Mouse (Mus musculus): ENCODE data around the gene Gnai3. TPM values are rescaled to one million over a fixed set of nuclear protein-coding genes. Genes with fewer than 3 reads are reported as not detected.

Gnai3 gene
- total and polyA plus RNA-seq, 3 experiments: 54.1 to 145 (median 78.7) TPM

DNA sequence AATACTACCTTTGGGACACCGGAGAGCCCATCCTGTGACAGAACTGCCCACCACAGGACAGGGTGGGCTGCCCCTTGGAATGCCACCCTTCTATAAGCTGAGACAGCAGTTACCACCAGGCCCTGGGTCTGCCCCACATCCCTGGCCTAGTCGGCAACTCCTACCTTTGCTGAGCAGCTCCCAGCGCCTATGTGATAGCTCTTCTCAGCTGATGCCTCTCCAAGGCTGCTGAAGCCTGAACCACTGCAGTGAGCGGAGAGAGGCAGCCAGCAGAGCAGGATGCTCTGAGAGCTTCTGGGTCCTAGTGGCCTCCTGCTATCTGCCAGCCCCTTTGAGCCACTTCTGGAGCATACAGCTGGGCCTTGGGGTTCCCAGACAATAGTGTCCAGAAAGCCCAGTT is 8.7 kb upstream of the Gnai3 start, which contains the start of gene Gpr61:
Gpr61 (minus strand) TSS at position 227 of the 400 bp plus-strand sequence.
- H3K27me3 ChIP-seq (replicated peaks): peaks cover 5% of the 10 kb centered on the region
- H3K36me3 ChIP-seq (replicated peaks in 1 of 2; ENCODE audit: control insufficient read depth in 1 of 2, insufficient read depth in 1 of 2, low read length in 1 of 2): peaks cover 0 to 17% of the 10 kb centered on the region in 2 experiments
- dilution Hi-C loops (cut with MboI; ENCODE audit: extremely low pct_ligation_motif_present, extremely low pct_unique_long_range_greater_than_20kb, low sequenced_read_pairs) (no loop called here), in situ Hi-C loops (cut with MboI; ENCODE audit: low pct_ligation_motif_present, low pct_unique_long_range_greater_than_20kb, low sequenced_read_pairs) (no loop called here)
- H3K9ac ChIP-seq (ENCODE audit: insufficient read depth, low read depth): no peak within 1 kb of the TSS
- no peaks in the 10 kb centered on the region for H3K9me3 ChIP-seq (replicated peaks; ENCODE audit: low read length)
- no peaks in the 10 kb centered on the region for H3K79me2 ChIP-seq (replicated peaks; ENCODE audit: control insufficient read depth, extremely low read depth, insufficient read depth, poor library complexity, severe bottlenecking)
- no peak for DNase-seq (ENCODE audit: extremely low read depth)
- H3K4me3 ChIP-seq (replicated peaks in 1 of 3; ENCODE audit: low read depth in 2 of 3, low read length in 2 of 3, poor library complexity in 1 of 3): no peak within 1 kb of the TSS
- H3K4me2 ChIP-seq (ENCODE audit: insufficient read depth, low read depth, poor library complexity, severe bottlenecking): no peak within 1 kb of the TSS
- H3K4me1 ChIP-seq (ENCODE audit: control insufficient read depth in 1 of 2, insufficient read depth in 2 of 2): no peaks in the 10 kb centered on the region
- H3K27ac ChIP-seq (ENCODE audit: insufficient read depth, low read depth): no peak within 1 kb of the TSS
- TF ChIP-seq IRF4 (IDR thresholded peaks at IDR 0.05; ENCODE audit: low read depth, low read length) (no peak), SIN3A (IDR thresholded peaks at IDR 0.05; ENCODE audit: low read length) (no peak), ZC3H11A (IDR thresholded peaks at IDR 0.05; ENCODE audit: low read depth, low read length) (no peak), MAX (IDR thresholded peaks at IDR 0.05; ENCODE audit: low read length) (no peak), POLR2A (IDR thresholded peaks at IDR 0.05; ENCODE audit: low read depth, low read length) (no peak), E2F4 (IDR thresholded peaks at IDR 0.05; ENCODE audit: insufficient replicate concordance, low read depth, low read length) (no peak), TCF12 (IDR thresholded peaks at IDR 0.05; ENCODE audit: low read depth, low read length) (no peak), ELF1 (IDR thresholded peaks at IDR 0.05; ENCODE audit: low read depth, low read length) (no peak), MAFK (IDR thresholded peaks at IDR 0.05; ENCODE audit: insufficient replicate concordance, low read length) (no peak), MEF2A (IDR thresholded peaks at IDR 0.05; ENCODE audit: borderline replicate concordance, low read depth, low read length) (no peak)

- DNase-seq (ENCODE audit: extremely low read depth): no peak
- H3K4me2 ChIP-seq (ENCODE audit: insufficient read depth, low read depth, poor library complexity, severe bottlenecking): no peak overlapping the region
- dilution Hi-C loops (cut with MboI; ENCODE audit: extremely low pct_ligation_motif_present, extremely low pct_unique_long_range_greater_than_20kb, low sequenced_read_pairs) (no loop called here), in situ Hi-C loops (cut with MboI; ENCODE audit: low pct_ligation_motif_present, low pct_unique_long_range_greater_than_20kb, low sequenced_read_pairs) (no loop called here)
- H3K27me3 ChIP-seq (replicated peaks): peaks cover 5% of the 10 kb centered on the region
- peaks cover 0 to 8% of the 10 kb centered on the region in 2 experiments; a peak in 2 of 4 replicates for H3K4me1 ChIP-seq (ENCODE audit: control insufficient read depth in 1 of 2, insufficient read depth in 2 of 2)
- H3K9ac ChIP-seq (ENCODE audit: insufficient read depth, low read depth): no peak overlapping the region
- peaks cover 0 to 22% of the 10 kb centered on the region in 2 experiments for H3K36me3 ChIP-seq (replicated peaks in 1 of 2; ENCODE audit: control insufficient read depth in 1 of 2, insufficient read depth in 1 of 2, low read length in 1 of 2)
- H3K79me2 ChIP-seq (replicated peaks; ENCODE audit: control insufficient read depth, extremely low read depth, insufficient read depth, poor library complexity, severe bottlenecking): no peaks in the 10 kb centered on the region
- no peak overlapping the region for H3K27ac ChIP-seq (ENCODE audit: insufficient read depth, low read depth)
- no peak for TF ChIP-seq NRF1 (IDR thresholded peaks at IDR 0.05; ENCODE audit: low read depth, low read length)
- no peak for TF ChIP-seq TCF12 (IDR thresholded peaks at IDR 0.05; ENCODE audit: low read depth, low read length)
- TF ChIP-seq ZKSCAN1 (IDR thresholded peaks at IDR 0.05; ENCODE audit: borderline replicate concordance, low read depth, low read length): no peak
- no peak for TF ChIP-seq CHD2 (IDR thresholded peaks at IDR 0.05; ENCODE audit: low read length)
- TF ChIP-seq MAFK (IDR thresholded peaks at IDR 0.05; ENCODE audit: insufficient replicate concordance, low read length): no peak
- TF ChIP-seq ELF1 (IDR thresholded peaks at IDR 0.05; ENCODE audit: low read depth, low read length): no peak
- no peak for TF ChIP-seq MYC (IDR thresholded peaks at IDR 0.05; ENCODE audit: low read depth, low read length)
- no peak for TF ChIP-seq ZNF384 (IDR thresholded peaks at IDR 0.05; ENCODE audit: low read depth, low read length)
- no peak for TF ChIP-seq EP300 (IDR thresholded peaks at IDR 0.05; ENCODE audit: low read length)
- TF ChIP-seq IRF4 (IDR thresholded peaks at IDR 0.05; ENCODE audit: low read depth, low read length): no peak
- no peak for TF ChIP-seq KAT2A (IDR thresholded peaks at IDR 0.05; ENCODE audit: insufficient replicate concordance, low read length)
- no peak for TF ChIP-seq RAD21 (IDR thresholded peaks at IDR 0.05; ENCODE audit: low read depth, low read length)
- TF ChIP-seq ZMIZ1 (IDR thresholded peaks at IDR 0.05; ENCODE audit: low read depth, low read length): no peak
- TF ChIP-seq USF1 (IDR thresholded peaks at IDR 0.05; ENCODE audit: low read depth, low read length): no peak
- no peak for TF ChIP-seq ZC3H11A (IDR thresholded peaks at IDR 0.05; ENCODE audit: low read depth, low read length)
- TF ChIP-seq SIN3A (IDR thresholded peaks at IDR 0.05; ENCODE audit: low read length): no peak
- no peak for TF ChIP-seq UBTF (IDR thresholded peaks at IDR 0.05; ENCODE audit: low read depth, low read length)
- TF ChIP-seq NELFE (IDR thresholded peaks at IDR 0.05; ENCODE audit: low read depth, low read length): no peak
- H3K4me3 ChIP-seq (replicated peaks in 1 of 3; ENCODE audit: low read depth in 2 of 3, low read length in 2 of 3, poor library complexity in 1 of 3): no peak overlapping the region
- H3K9me3 ChIP-seq (replicated peaks; ENCODE audit: low read length): no peaks in the 10 kb centered on the region
Measured at GRCm38 (mm10) chr3:108152290-108152689, 6.3 kb upstream of the Gnai3 start.
